Mouse (Mus musculus) hindbrain, embryonic 11.5 days (tissue): ENCODE data around the gene Zfyve1. TPM values are rescaled to one million over a fixed set of nuclear protein-coding genes. Genes with fewer than 3 reads are reported as not detected.

Source experiments
- ATAC-seq: fragments of 200-750 bp; cut with Nextera tagmentation; 2 replicates; pipeline ENCODE4 v1.8.0; 2017; ENCODE audit warnings: mild to moderate bottlenecking, moderate TSS enrichment, moderate library complexity; ENCODE audit not compliant: low FRiP score
- DNase-seq: peaks from one replicate; pipeline ENCODE4 v3.0.0-alpha.2; 2015; ENCODE audit warnings: low spot score
- H3K27ac ChIP-seq: fragments of 300-500 bp; sonication (generic); 2 replicates; pipeline ENCODE4 v1.5.1; 2014; ENCODE audit warnings: mild to moderate bottlenecking, low read depth, low read length
- H3K27me3 ChIP-seq: fragments of 300-500 bp; sonication (generic); 2 replicates; pipeline ENCODE4 v1.6.1; 2014; ENCODE audit warnings: mild to moderate bottlenecking, low read length, moderate library complexity, mixed read lengths; ENCODE audit not compliant: control insufficient read depth, insufficient read depth
- H3K36me3 ChIP-seq: fragments of 300-500 bp; sonication (generic); 2 replicates; pipeline ENCODE4 v1.6.1; 2014; ENCODE audit warnings: mild to moderate bottlenecking, low read length, moderate library complexity, mixed read lengths; ENCODE audit not compliant: control insufficient read depth, insufficient read depth
- H3K4me1 ChIP-seq: fragments of 300-500 bp; sonication (generic); replicated peaks from 2 replicates; pipeline ENCODE4 v1.6.1; 2014; ENCODE audit warnings: low read length, mixed read lengths; ENCODE audit not compliant: control insufficient read depth, insufficient read depth
- H3K4me2 ChIP-seq: fragments of 300-500 bp; sonication (generic); replicated peaks from 2 replicates; pipeline ENCODE4 v1.6.1; 2014; ENCODE audit warnings: mild to moderate bottlenecking, low read depth, low read length
- H3K4me3 ChIP-seq: fragments of 300-500 bp; sonication (generic); 2 replicates; pipeline ENCODE4 v1.5.1; 2014; ENCODE audit warnings: low read depth, low read length
- H3K9ac ChIP-seq: fragments of 300-500 bp; sonication (generic); 2 replicates; pipeline ENCODE4 v1.6.1; 2014; ENCODE audit warnings: low read depth, low read length
- H3K9me3 ChIP-seq: fragments of 300-500 bp; sonication (generic); 2 replicates; pipeline ENCODE4 v1.6.1; 2016; ENCODE audit warnings: low read length; ENCODE audit not compliant: control insufficient read depth
- WGBS: fragments of 180-500 bp; shearing (Covaris S2); extraction: QIAGEN DNeasy Blood & Tissue Kit; methylation state at CpG from one replicate; pipeline ENCODE4 v1.1.7; 2014; 5-methylcytosine and 5-hydroxymethylcytosine counted together
- polyA plus RNA-seq: library from polyadenylated mRNA; unstranded; fragments of >200 nt; fragmentation: Nextera tagmentation; extraction: Ambion mirVana; gene quantifications from 2 replicates; pipeline ENCODE4 v1.2.1, GENCODE M21; 2014

Gene Zfyve1
- polyA plus RNA-seq, 1 experiment from 2014 or later, result 20.3 TPM

DNA sequence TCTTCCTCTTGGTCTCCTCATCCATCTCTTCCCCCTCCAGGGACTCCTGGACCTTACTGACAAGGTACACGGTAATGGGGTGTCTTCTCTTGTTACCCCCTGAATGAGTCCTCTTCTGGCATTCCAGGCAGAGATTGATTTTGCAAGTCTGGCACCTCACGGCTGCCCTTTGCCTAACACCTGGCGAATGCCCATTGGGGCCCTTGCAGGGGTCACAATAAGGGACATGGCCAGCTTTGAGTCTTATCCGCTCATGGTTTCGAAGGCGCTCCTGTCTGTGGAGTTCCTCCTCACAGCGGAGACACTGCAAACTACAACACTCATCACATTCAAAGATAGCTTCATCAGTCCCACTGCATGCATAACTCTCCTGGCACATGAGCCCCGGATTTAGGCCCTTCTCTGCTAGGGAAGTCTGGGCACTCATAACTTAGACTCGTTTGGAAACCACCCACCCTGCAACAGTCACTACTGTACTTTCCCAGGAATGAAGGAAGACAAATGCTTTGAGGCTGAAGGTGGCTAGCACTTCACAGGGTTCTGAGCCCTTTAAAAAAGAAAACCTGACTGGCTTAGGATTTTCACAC, 2.5 kb downstream of the Zfyve1 start:
- Histone ChIP-seq H3K36me3 (0 out of 2 replicates have a peak, but pooled peaks cover 4% of the 10 kb centered on the region), H3K9ac (no peak overlapping the region), H3K27ac (no peak overlapping the region), H3K4me3 (no peak overlapping the region), H3K4me2 (no peak overlapping the region), H3K27me3 (no peaks in the 10 kb centered on the region), H3K4me1 (no peaks in the 10 kb centered on the region), H3K9me3 (no peaks in the 10 kb centered on the region)
- 91% methylated on average over 9 of the region's 9 CpGs for WGBS
- DNase-seq (no peak), ATAC-seq (no peak)

DNA sequence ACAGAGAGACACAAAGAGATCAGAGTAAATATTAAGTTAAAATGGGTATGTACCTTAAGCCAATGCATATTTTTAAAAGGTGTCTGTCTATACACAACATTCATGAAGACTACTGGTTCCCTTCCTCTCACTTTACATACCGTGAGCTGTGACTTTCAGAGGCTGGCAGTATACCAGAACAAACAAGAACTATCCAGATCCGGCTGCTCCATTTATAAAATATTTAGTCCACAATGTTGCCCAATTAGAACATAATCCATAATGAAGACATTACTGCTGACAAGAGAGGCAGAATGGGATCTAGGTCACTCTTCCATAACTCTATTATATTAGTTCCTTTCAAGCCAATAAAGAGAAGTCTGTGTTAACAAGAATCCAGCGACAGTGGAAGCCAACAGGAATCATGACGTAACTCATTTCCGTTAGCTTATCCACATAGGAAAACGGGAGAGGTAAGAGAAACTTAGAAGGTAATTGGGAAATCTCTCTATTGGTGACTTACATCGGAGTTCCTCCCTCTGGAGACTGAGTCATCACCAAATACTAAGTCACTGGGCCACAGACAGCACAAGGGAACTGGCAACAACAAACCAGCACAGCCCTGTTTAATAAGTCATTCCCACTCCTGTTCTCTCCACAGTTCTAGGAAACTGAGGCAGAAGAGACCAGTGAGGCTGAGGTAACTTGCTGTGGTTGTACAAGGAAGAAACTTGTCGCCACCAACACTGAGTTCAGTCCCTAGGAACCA, 5.1 kb downstream of the Zfyve1 start:
- no peak overlapping the region for H3K27ac ChIP-seq
- ATAC-seq, result no peak
- no peak overlapping the region for H3K9ac ChIP-seq
- DNase-seq, result no peak
- H3K4me3 ChIP-seq, result no peak overlapping the region
- H3K36me3 ChIP-seq, result peaks cover 8% of the 10 kb centered on the region; the same call in 1 of the 2 replicates
- whole genome bisulfite sequencing, result 94% methylated on average over 8 of the region's 8 CpGs
- no peak overlapping the region for H3K4me2 ChIP-seq
- no peaks in the 10 kb centered on the region for H3K9me3 ChIP-seq
- H3K4me1 ChIP-seq, result no peaks in the 10 kb centered on the region
- H3K27me3 ChIP-seq, result no peaks in the 10 kb centered on the region

- Histone ChIP-seq H3K27me3 (no peaks in the 10 kb centered on the region), H3K9me3 (no peaks in the 10 kb centered on the region), H3K4me1 (no peaks in the 10 kb centered on the region), H3K27ac (no peak overlapping the region), H3K4me2 (no peak overlapping the region), H3K36me3 (peaks cover 6% of the 10 kb centered on the region; the same call in 1 of the 2 replicates), H3K4me3 (no peak overlapping the region), H3K9ac (no peak overlapping the region)
- no peak for DNase-seq
- 95% methylated on average over 5 of the region's 5 CpGs for WGBS
- no peak for ATAC-seq
These were observed 10.4 kb downstream of the Zfyve1 start for GRCm38 (mm10) chr12:83586628-83587027.

GRCm38 (mm10) chr12:83582747-83583146, 14.3 kb downstream of the Zfyve1 start:
- Histone ChIP-seq H3K27ac (no peak overlapping the region), H3K36me3 (0 out of 2 replicates have a peak, but pooled peaks cover 2% of the 10 kb centered on the region), H3K9me3 (no peaks in the 10 kb centered on the region), H3K4me3 (no peak overlapping the region), H3K27me3 (no peaks in the 10 kb centered on the region), H3K4me1 (no peaks in the 10 kb centered on the region), H3K9ac (no peak overlapping the region), H3K4me2 (no peak overlapping the region)
- ATAC-seq (no peak), DNase-seq (no peak)
- 76% methylated on average over 4 of the region's 4 CpGs for WGBS

- H3K27ac ChIP-seq, result no peak overlapping the region
- no peaks in the 10 kb centered on the region for H3K27me3 ChIP-seq
- H3K4me1 ChIP-seq, result no peaks in the 10 kb centered on the region
- no peak overlapping the region for H3K4me3 ChIP-seq
- no peak overlapping the region for H3K4me2 ChIP-seq
- ATAC-seq (no peak), DNase-seq (no peak)
- WGBS, result 51% methylated on average over 4 of the region's 4 CpGs
- H3K36me3 ChIP-seq, result 0 out of 2 replicates have a peak, but pooled peaks cover 2% of the 10 kb centered on the region
- no peaks in the 10 kb centered on the region for H3K9me3 ChIP-seq
- no peak overlapping the region for H3K9ac ChIP-seq
These were observed 14.9 kb downstream of the Zfyve1 start for GRCm38 (mm10) chr12:83582106-83582505.

- Histone ChIP-seq H3K9ac (no peak overlapping the region), H3K4me3 (no peak overlapping the region), H3K4me2 (no peak overlapping the region), H3K9me3 (no peaks in the 10 kb centered on the region), H3K36me3 (0 out of 2 replicates have a peak, but pooled peaks cover 6% of the 10 kb centered on the region), H3K4me1 (no peaks in the 10 kb centered on the region), H3K27me3 (no peaks in the 10 kb centered on the region), H3K27ac (no peak overlapping the region)
- WGBS, result 91% methylated on average over 3 of the region's 3 CpGs
- ATAC-seq, result no peak
- no peak for DNase-seq
These were observed 16.7 kb downstream of the Zfyve1 start for GRCm38 (mm10) chr12:83580283-83580682.

DNA sequence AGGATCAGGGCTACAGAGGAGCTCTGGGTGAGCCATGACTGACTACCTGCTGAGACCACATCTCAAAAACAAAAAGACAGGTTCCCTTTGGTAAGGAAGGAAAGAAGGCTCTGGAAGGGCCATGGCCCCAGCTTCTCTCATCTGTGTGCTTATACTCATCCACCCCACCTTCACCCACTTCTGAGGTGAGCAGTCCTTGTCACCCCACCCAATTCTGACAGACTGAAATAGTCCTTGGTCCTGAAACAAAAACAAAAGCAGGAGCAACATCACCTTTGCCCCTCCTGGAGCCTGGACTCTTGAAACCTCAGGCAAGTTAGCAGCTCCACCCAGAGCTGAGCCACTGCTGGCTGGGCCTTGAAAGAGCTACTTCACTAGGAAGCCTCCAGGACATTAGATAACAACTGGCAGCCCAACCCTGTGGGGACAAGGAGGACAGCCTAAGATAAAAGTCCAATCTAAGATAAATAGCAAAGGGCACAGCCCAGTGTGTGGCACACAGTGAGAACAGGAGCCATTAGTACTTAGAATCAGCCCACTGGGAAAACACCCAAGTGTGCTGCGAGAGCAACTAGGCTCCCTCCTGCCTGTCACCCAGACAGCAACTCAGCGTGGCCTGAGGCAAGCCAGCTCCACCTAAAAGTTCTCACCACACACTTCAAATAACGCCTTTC, 18.0 kb downstream of the Zfyve1 start:
- no peaks in the 10 kb centered on the region for H3K9me3 ChIP-seq
- no peaks in the 10 kb centered on the region for H3K27me3 ChIP-seq
- no peak overlapping the region for H3K27ac ChIP-seq
- no peaks in the 10 kb centered on the region for H3K4me1 ChIP-seq
- H3K36me3 ChIP-seq, result peaks cover 14% of the 10 kb centered on the region; the same call in 1 of the 2 replicates
- 46% methylated on average over 3 of the region's 3 CpGs for WGBS
- no peak overlapping the region for H3K4me2 ChIP-seq
- DNase-seq (no peak), ATAC-seq (no peak)
- H3K9ac ChIP-seq, result no peak overlapping the region
- H3K4me3 ChIP-seq, result no peak overlapping the region

DNA sequence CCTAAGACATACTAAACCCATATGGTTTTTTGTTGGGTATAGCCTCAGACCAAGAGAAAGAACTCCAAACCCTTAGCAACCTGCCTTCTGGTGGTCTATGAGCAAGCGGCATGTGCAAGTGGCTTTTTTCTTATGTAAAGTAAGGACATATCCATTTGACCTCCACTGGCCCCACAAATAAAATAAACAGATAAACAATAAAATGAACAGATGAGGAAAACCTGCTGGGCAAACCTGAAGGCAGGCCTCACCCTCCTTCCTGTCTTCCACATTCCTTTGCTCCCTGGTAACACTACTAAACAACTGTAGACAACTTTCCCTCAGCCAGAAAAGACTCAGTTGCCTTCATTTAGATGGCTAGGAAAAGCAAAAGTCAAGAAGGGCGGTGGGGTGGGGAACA, 18.7 kb downstream of the Zfyve1 start:
- 84% methylated on average over 2 of the region's 2 CpGs for WGBS
- DNase-seq, result no peak
- H3K27me3 ChIP-seq, result no peaks in the 10 kb centered on the region

More for the DNA sequence above, 18.7 kb downstream of the Zfyve1 start:
- Histone ChIP-seq H3K4me3 (no peak overlapping the region), H3K4me2 (no peak overlapping the region), H3K9me3 (no peaks in the 10 kb centered on the region), H3K36me3 (peaks cover 15% of the 10 kb centered on the region; the same call in 1 of the 2 replicates), H3K9ac (no peak overlapping the region), H3K27ac (no peak overlapping the region), H3K4me1 (no peaks in the 10 kb centered on the region)
- no peak for ATAC-seq
